Mouse (Mus musculus) cortical plate, adult 2 months (tissue): ENCODE results near the gene Dhx30.

Source experiments
- CTCF ChIP-seq: fragments of 200-500 bp; IDR thresholded peaks from 2 replicates; pipeline ENCODE4 v1.5.1; 2011; ENCODE audit warnings: mild to moderate bottlenecking, control low read depth, low read length; ENCODE audit not compliant: insufficient read depth; ENCODE audit errors: extremely low read depth
- POLR2A ChIP-seq: fragments of 200-500 bp; IDR thresholded peaks from 2 replicates; pipeline ENCODE4 v1.6.1; 2011; ENCODE audit warnings: mild to moderate bottlenecking, low read length, control low read depth; ENCODE audit not compliant: insufficient read depth; ENCODE audit errors: extremely low read depth

- no peak for TF ChIP-seq CTCF
- no peak for TF ChIP-seq POLR2A
Measured at GRCm38 (mm10) chr9:110148598-110148997, 31.0 kb upstream of the Dhx30 start.
